Mouse (Mus musculus): ENCODE results near the gene Lnpep.

Gene Lnpep

GRCm38 (mm10) chr17:17612336-17612735 lies 12.5 kb downstream of the Lnpep start:
- no peak for DNase-seq (ENCODE audit: extremely low read depth, insufficient read length, low spot score)

GRCm38 (mm10) chr17:17609523-17609922 lies 15.3 kb downstream of the Lnpep start:
- DNase-seq (ENCODE audit: extremely low read depth, insufficient read length, low spot score): peak; percentile 30

GRCm38 (mm10) chr17:17608416-17608988 lies 16.3 kb downstream of the Lnpep start:
- no peak for DNase-seq (ENCODE audit: extremely low read depth, insufficient read length, low spot score)

- DNase-seq (ENCODE audit: extremely low read depth, insufficient read length, low spot score): no peak
Measured at GRCm38 (mm10) chr17:17604554-17604953, 20.3 kb downstream of the Lnpep start.

GRCm38 (mm10) chr17:17603609-17604008 lies 21.2 kb downstream of the Lnpep start:
- no peak for DNase-seq (ENCODE audit: extremely low read depth, insufficient read length, low spot score)

- DNase-seq (ENCODE audit: extremely low read depth, insufficient read length, low spot score): no peak
Measured at GRCm38 (mm10) chr17:17602786-17603185, 22.1 kb downstream of the Lnpep start.

- DNase-seq (ENCODE audit: extremely low read depth, insufficient read length, low spot score): no peak
Measured at GRCm38 (mm10) chr17:17602330-17602729, 22.5 kb downstream of the Lnpep start.

- peak; percentile 62 for DNase-seq (ENCODE audit: extremely low read depth, insufficient read length, low spot score)
Measured at GRCm38 (mm10) chr17:17600804-17601252, 24.0 kb downstream of the Lnpep start.

GRCm38 (mm10) chr17:17600001-17600400 lies 24.8 kb downstream of the Lnpep start:
- DNase-seq (ENCODE audit: extremely low read depth, insufficient read length, low spot score): no peak

- no peak for DNase-seq (ENCODE audit: extremely low read depth, insufficient read length, low spot score)
Measured at GRCm38 (mm10) chr17:17598355-17598754, 26.5 kb downstream of the Lnpep start.

- peak; percentile 49 for DNase-seq (ENCODE audit: extremely low read depth, insufficient read length, low spot score)
Measured at GRCm38 (mm10) chr17:17592926-17593325, 31.9 kb downstream of the Lnpep start.

GRCm38 (mm10) chr17:17587333-17588047 lies 37.4 kb downstream of the Lnpep start:
- no peak for DNase-seq (ENCODE audit: extremely low read depth, insufficient read length, low spot score)

- no peak for DNase-seq (ENCODE audit: extremely low read depth, insufficient read length, low spot score)
Measured at GRCm38 (mm10) chr17:17585115-17585514, 39.7 kb downstream of the Lnpep start.

GRCm38 (mm10) chr17:17583896-17584295 lies 41.0 kb downstream of the Lnpep start:
- no peak for DNase-seq (ENCODE audit: extremely low read depth, insufficient read length, low spot score)

GRCm38 (mm10) chr17:17581234-17581633 lies 43.6 kb downstream of the Lnpep start:
- DNase-seq (ENCODE audit: extremely low read depth, insufficient read length, low spot score): no peak

GRCm38 (mm10) chr17:17576399-17576798 lies 48.5 kb downstream of the Lnpep start:
- no peak for DNase-seq (ENCODE audit: extremely low read depth, insufficient read length, low spot score)

- no peak for DNase-seq (ENCODE audit: extremely low read depth, insufficient read length, low spot score)
Measured at GRCm38 (mm10) chr17:17567071-17567470, 57.8 kb downstream of the Lnpep start.

GRCm38 (mm10) chr17:17548958-17549357 lies 75.9 kb downstream of the Lnpep start:
- DNase-seq (ENCODE audit: extremely low read depth, insufficient read length, low spot score): no peak

- DNase-seq (ENCODE audit: extremely low read depth, insufficient read length, low spot score): no peak
Measured at GRCm38 (mm10) chr17:17531338-17531737, 93.5 kb downstream of the Lnpep start.

- DNase-seq (ENCODE audit: extremely low read depth, insufficient read length, low spot score): no peak
Measured at GRCm38 (mm10) chr17:17516384-17517016, 108.3 kb downstream of the Lnpep start.

GRCm38 (mm10) chr17:17506677-17507076 lies 118.2 kb downstream of the Lnpep start:
- peak; percentile 9 for DNase-seq (ENCODE audit: extremely low read depth, insufficient read length, low spot score)

- DNase-seq (ENCODE audit: extremely low read depth, insufficient read length, low spot score): no peak
Measured at GRCm38 (mm10) chr17:17499278-17499677, 125.6 kb downstream of the Lnpep start.
